Mouse (Mus musculus) NIH3T3 (cell line): Measurements from ENCODE around the gene Marc1.

Source experiments
- DNase-seq: peaks from one replicate; pipeline ENCODE4 v3.0.0-alpha.2; 2012; ENCODE audit warnings: low read depth

Gene Marc1

GRCm38 (mm10) chr1:184810780-184811575, at the start of gene Marc1:
Gene Marc1, minus strand, starts transcription at chr1:184811313.
- DNase-seq, result no peak

GRCm38 (mm10) chr1:184860276-184860675, 49.2 kb upstream of the Marc1 start:
- DNase-seq, result no peak

- no peak for DNase-seq
Observed at GRCm38 (mm10) chr1:184858253-184858652, 47.1 kb upstream of the Marc1 start.

GRCm38 (mm10) chr1:184857216-184857615, 46.1 kb upstream of the Marc1 start:
- no peak for DNase-seq

- no peak for DNase-seq
Observed at GRCm38 (mm10) chr1:184853922-184854321, 42.8 kb upstream of the Marc1 start.

GRCm38 (mm10) chr1:184853339-184853738, 42.2 kb upstream of the Marc1 start:
- peak; percentile 75 for DNase-seq

- peak; percentile 91 for DNase-seq
Observed at GRCm38 (mm10) chr1:184851741-184852618, 40.9 kb upstream of the Marc1 start.

- DNase-seq, result no peak
Observed at GRCm38 (mm10) chr1:184851166-184851565, 40.1 kb upstream of the Marc1 start.

- no peak for DNase-seq
Observed at GRCm38 (mm10) chr1:184846973-184847372, 35.9 kb upstream of the Marc1 start.

- no peak for DNase-seq
Observed at GRCm38 (mm10) chr1:184846092-184846750, 35.1 kb upstream of the Marc1 start, which contains the start of gene Marc2. Gene Marc2, minus strand, starts transcription at chr1:184846451.

- peak; percentile 94 for DNase-seq
Observed at GRCm38 (mm10) chr1:184845111-184846071, 34.3 kb upstream of the Marc1 start.

- DNase-seq, result peak; percentile 83
Observed at GRCm38 (mm10) chr1:184844326-184845066, 33.4 kb upstream of the Marc1 start.

GRCm38 (mm10) chr1:184837649-184838048, 26.5 kb upstream of the Marc1 start:
- DNase-seq, result no peak

GRCm38 (mm10) chr1:184836350-184836749, 25.2 kb upstream of the Marc1 start:
- DNase-seq, result no peak

- DNase-seq, result no peak
Observed at GRCm38 (mm10) chr1:184833499-184833898, 22.4 kb upstream of the Marc1 start.

GRCm38 (mm10) chr1:184832211-184832610, 21.1 kb upstream of the Marc1 start:
- DNase-seq, result peak; percentile 20

- no peak for DNase-seq
Observed at GRCm38 (mm10) chr1:184829897-184830296, 18.8 kb upstream of the Marc1 start.

- no peak for DNase-seq
Observed at GRCm38 (mm10) chr1:184827175-184827701, 16.1 kb upstream of the Marc1 start.

- peak; percentile 77 for DNase-seq
Observed at GRCm38 (mm10) chr1:184825093-184825492, 14.0 kb upstream of the Marc1 start.

GRCm38 (mm10) chr1:184824439-184824851, 13.3 kb upstream of the Marc1 start:
- DNase-seq, result peak; percentile 92
